Mouse (Mus musculus): ENCODE measurements around the gene Vmn1r229. TPM values are rescaled to one million over a fixed set of nuclear protein-coding genes. Genes with fewer than 3 reads are reported as not detected.

The Vmn1r229 gene
- not detected for polyA plus RNA-seq (2015; fragmentation: Illumina TruSeq; extraction: RNeasy Lipid Tissue Mini Kit (QIAGEN cat#74804); ENCODE audit: low read depth, low replicate concordance)

DNA sequence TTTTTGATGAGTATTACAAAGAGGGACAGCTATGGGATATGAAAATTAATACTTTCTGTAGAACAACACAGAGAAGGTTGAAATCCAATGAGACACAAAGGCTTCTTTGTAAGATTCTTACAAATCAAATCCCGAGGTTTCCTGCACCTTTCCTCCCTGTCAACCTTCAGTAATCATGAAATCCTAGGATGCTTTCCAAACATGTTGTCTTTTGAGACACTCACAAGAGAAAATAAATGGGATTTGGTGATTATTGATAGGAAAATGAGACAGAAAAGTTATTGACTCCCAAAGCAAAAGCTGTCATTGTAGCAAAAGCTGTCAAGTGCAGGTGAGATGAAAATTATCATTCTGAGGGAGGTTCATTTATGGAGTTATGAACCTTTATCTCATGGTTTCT lies at the start of gene Vmn1r229:
Vmn1r229 (plus strand) TSS at position 301 of the 400 bp plus-strand sequence.

GRCm38 (mm10) chr17:20786057-20786456 lies 25.3 kb upstream of the Vmn1r229 start, which contains the start of gene Vmn1r228:
Gene Vmn1r228, minus strand, starts transcription at chr17:20786157.

GRCm38 (mm10) chr17:20840144-20840543 lies 28.8 kb downstream of the Vmn1r229 start, which contains the start of gene Vmn1r230:
Gene Vmn1r230, plus strand, starts transcription at chr17:20840444.

Other genes with a start within 250 kb of the Vmn1r229 start
- not detected for gene Vmn2r109, start 246.8 kb upstream of the Vmn1r229 start, polyA plus RNA-seq (2015; fragmentation: Illumina TruSeq; extraction: RNeasy Lipid Tissue Mini Kit (QIAGEN cat#74804); ENCODE audit: low read depth, low replicate concordance)
- gene Vmn2r110, start 215.1 kb upstream of the Vmn1r229 start, polyA plus RNA-seq (2015; fragmentation: Illumina TruSeq; extraction: RNeasy Lipid Tissue Mini Kit (QIAGEN cat#74804); ENCODE audit: low read depth, low replicate concordance) = not detected
- gene Fpr-rs3, start 186.7 kb upstream of the Vmn1r229 start, polyA plus RNA-seq (2015; fragmentation: Illumina TruSeq; extraction: RNeasy Lipid Tissue Mini Kit (QIAGEN cat#74804); ENCODE audit: low read depth, low replicate concordance) = not detected
- not detected for gene Vmn1r226, start 128.7 kb upstream of the Vmn1r229 start, polyA plus RNA-seq (2015; fragmentation: Illumina TruSeq; extraction: RNeasy Lipid Tissue Mini Kit (QIAGEN cat#74804); ENCODE audit: low read depth, low replicate concordance)
- gene Vmn1r227, start 81.7 kb upstream of the Vmn1r229 start, polyA plus RNA-seq (2015; fragmentation: Illumina TruSeq; extraction: RNeasy Lipid Tissue Mini Kit (QIAGEN cat#74804); ENCODE audit: low read depth, low replicate concordance) = not detected
- gene Vmn1r228, start 25.4 kb upstream of the Vmn1r229 start, polyA plus RNA-seq (2015; fragmentation: Illumina TruSeq; extraction: RNeasy Lipid Tissue Mini Kit (QIAGEN cat#74804); ENCODE audit: low read depth, low replicate concordance) = not detected
- gene Vmn1r230, start 28.9 kb downstream of the Vmn1r229 start, polyA plus RNA-seq (2015; fragmentation: Illumina TruSeq; extraction: RNeasy Lipid Tissue Mini Kit (QIAGEN cat#74804); ENCODE audit: low read depth, low replicate concordance) = not detected
- not detected for gene Vmn1r231, start 93.5 kb downstream of the Vmn1r229 start, polyA plus RNA-seq (2015; fragmentation: Illumina TruSeq; extraction: RNeasy Lipid Tissue Mini Kit (QIAGEN cat#74804); ENCODE audit: low read depth, low replicate concordance)
- gene Vmn1r232, start 108.2 kb downstream of the Vmn1r229 start, polyA plus RNA-seq (2015; fragmentation: Illumina TruSeq; extraction: RNeasy Lipid Tissue Mini Kit (QIAGEN cat#74804); ENCODE audit: low read depth, low replicate concordance) = not detected
- gene Ppp2r1a, start 133.8 kb downstream of the Vmn1r229 start, polyA plus RNA-seq (2015; fragmentation: Illumina TruSeq; extraction: RNeasy Lipid Tissue Mini Kit (QIAGEN cat#74804); ENCODE audit: low read depth, low replicate concordance) = 515 TPM
- not detected for gene Vmn1r233, start 184.9 kb downstream of the Vmn1r229 start, polyA plus RNA-seq (2015; fragmentation: Illumina TruSeq; extraction: RNeasy Lipid Tissue Mini Kit (QIAGEN cat#74804); ENCODE audit: low read depth, low replicate concordance)
- 21.0 TPM for gene Zfp160, start 197.3 kb downstream of the Vmn1r229 start, polyA plus RNA-seq (2015; fragmentation: Illumina TruSeq; extraction: RNeasy Lipid Tissue Mini Kit (QIAGEN cat#74804); ENCODE audit: low read depth, low replicate concordance)